Mouse (Mus musculus) T-helper 1 cell (primary cell): ENCODE measurements at regions not wholly inside any gene's neighbourhood (a gene's known extent, or its start where the extent isn't known, plus 50 kb on each side); places are given as distances from the start of the nearest gene placed in this dataset.
"Not testable (repeated sequence)": the region's sequence is repeated elsewhere in the genome, so short reads cannot be mapped to it uniquely, and the experiment has no call there.

Experiments used
- in situ Hi-C: fragments of 300-600 bp; cut with MboI, MseI; formaldehyde crosslinking; loops from one replicate; pipeline ENCODE4 v1.15.1; 2025; ENCODE audit warnings: high pct_unique_total_duplicates

- in situ Hi-C loops: no loop called here
Measured at GRCm38 (mm10) chr3:31508471-31508870, 198.3 kb upstream of the Slc7a14 start.

- in situ Hi-C loops: no loop called here
Measured at GRCm38 (mm10) chr3:31499201-31499968, 189.2 kb upstream of the Slc7a14 start.

GRCm38 (mm10) chr3:31495287-31495686, 185.1 kb upstream of the Slc7a14 start:
- in situ Hi-C loops: no loop called here

- in situ Hi-C loops: no loop called here
Measured at GRCm38 (mm10) chr3:31494706-31495105, 184.5 kb upstream of the Slc7a14 start.

- in situ Hi-C loops: not testable (repeated sequence)
Measured at GRCm38 (mm10) chr3:31491736-31492135, 181.6 kb upstream of the Slc7a14 start.

GRCm38 (mm10) chr3:31487596-31487995, 177.4 kb upstream of the Slc7a14 start:
- in situ Hi-C loops: no loop called here

GRCm38 (mm10) chr3:31481964-31482363, 171.8 kb upstream of the Slc7a14 start:
- in situ Hi-C loops: no loop called here

GRCm38 (mm10) chr3:31467882-31468281, 157.7 kb upstream of the Slc7a14 start:
- in situ Hi-C loops: no loop called here

GRCm38 (mm10) chr3:31464260-31464659, 154.1 kb upstream of the Slc7a14 start:
- in situ Hi-C loops: no loop called here

- in situ Hi-C loops: no loop called here
Measured at GRCm38 (mm10) chr3:31459456-31459855, 149.3 kb upstream of the Slc7a14 start.

- in situ Hi-C loops: no loop called here
Measured at GRCm38 (mm10) chr3:31457938-31458337, 147.8 kb upstream of the Slc7a14 start.

GRCm38 (mm10) chr3:31455031-31455430, 144.9 kb upstream of the Slc7a14 start:
- in situ Hi-C loops: no loop called here

- in situ Hi-C loops: no loop called here
Measured at GRCm38 (mm10) chr3:31444861-31445260, 134.7 kb upstream of the Slc7a14 start.

GRCm38 (mm10) chr3:31444311-31444710, 134.1 kb upstream of the Slc7a14 start:
- in situ Hi-C loops: no loop called here

- in situ Hi-C loops: no loop called here
Measured at GRCm38 (mm10) chr3:31443894-31444293, 133.7 kb upstream of the Slc7a14 start.

- in situ Hi-C loops: no loop called here
Measured at GRCm38 (mm10) chr3:31440282-31440681, 130.1 kb upstream of the Slc7a14 start.

GRCm38 (mm10) chr3:31437970-31438369, 127.8 kb upstream of the Slc7a14 start:
- in situ Hi-C loops: no loop called here

- in situ Hi-C loops: no loop called here
Measured at GRCm38 (mm10) chr3:31435204-31435963, 125.2 kb upstream of the Slc7a14 start.

- in situ Hi-C loops: no loop called here
Measured at GRCm38 (mm10) chr3:31433201-31433600, 123.0 kb upstream of the Slc7a14 start.

GRCm38 (mm10) chr3:31423517-31423916, 113.3 kb upstream of the Slc7a14 start:
- in situ Hi-C loops: no loop called here

GRCm38 (mm10) chr3:31408802-31409201, 98.6 kb upstream of the Slc7a14 start:
- in situ Hi-C loops: no loop called here

GRCm38 (mm10) chr3:31405880-31406279, 95.7 kb upstream of the Slc7a14 start:
- in situ Hi-C loops: no loop called here

- in situ Hi-C loops: no loop called here
Measured at GRCm38 (mm10) chr3:31399136-31399535, 89.0 kb upstream of the Slc7a14 start.
